Mouse (Mus musculus) kidney, embryonic 14.5 days (tissue): ENCODE results near the gene Pctp. TPM values are rescaled to one million over a fixed set of nuclear protein-coding genes. Genes with fewer than 3 reads are reported as not detected.

Source experiments
- ATAC-seq: fragments of 200-750 bp; cut with Nextera tagmentation; 2 replicates; pipeline ENCODE4 v1.8.0; 2017; ENCODE audit warnings: moderate number of reproducible peaks, mild to moderate bottlenecking, moderate TSS enrichment, moderate library complexity; ENCODE audit not compliant: low FRiP score, low TSS enrichment
- H3K27ac ChIP-seq: fragments of 300-500 bp; sonication (generic); 2 replicates; pipeline ENCODE4 v1.5.1; 2014; ENCODE audit warnings: low read depth, mild to moderate bottlenecking, low read length, moderate library complexity, mixed read lengths
- H3K27me3 ChIP-seq: fragments of 300-500 bp; sonication (generic); 2 replicates; pipeline ENCODE4 v1.6.1; 2014; ENCODE audit warnings: mild to moderate bottlenecking, low read length; ENCODE audit not compliant: control insufficient read depth, insufficient read depth
- H3K36me3 ChIP-seq: fragments of 300-500 bp; sonication (generic); 2 replicates; pipeline ENCODE4 v1.6.1; 2014; ENCODE audit warnings: low read length, mixed read lengths; ENCODE audit not compliant: control insufficient read depth, insufficient read depth
- H3K4me1 ChIP-seq: fragments of 300-500 bp; sonication (generic); 2 replicates; pipeline ENCODE4 v1.6.1; 2014; ENCODE audit warnings: low read length, mixed read lengths; ENCODE audit not compliant: control insufficient read depth, insufficient read depth
- H3K4me2 ChIP-seq: fragments of 300-500 bp; sonication (generic); replicated peaks from 2 replicates; pipeline ENCODE4 v1.6.1; 2014; ENCODE audit warnings: low read depth, mild to moderate bottlenecking, low read length
- H3K4me3 ChIP-seq: fragments of 300-500 bp; sonication (generic); 2 replicates; pipeline ENCODE4 v1.5.1; 2014; ENCODE audit warnings: mild to moderate bottlenecking, low read length
- H3K9ac ChIP-seq: fragments of 300-500 bp; sonication (generic); 2 replicates; pipeline ENCODE4 v1.6.1; 2014; ENCODE audit warnings: low read depth, mild to moderate bottlenecking, low read length, moderate library complexity
- H3K9me3 ChIP-seq: fragments of 300-500 bp; sonication (generic); 2 replicates; pipeline ENCODE4 v1.6.1; 2016; ENCODE audit warnings: low read length; ENCODE audit not compliant: control insufficient read depth
- WGBS: fragments of 180-500 bp; shearing (Covaris S2); extraction: QIAGEN DNeasy Blood & Tissue Kit; methylation state at CpG from one replicate; pipeline ENCODE4 v1.1.7; 2014; 5-methylcytosine and 5-hydroxymethylcytosine counted together
- polyA plus RNA-seq: library from polyadenylated mRNA; unstranded; fragments of >200 nt; fragmentation: Nextera tagmentation; extraction: Ambion mirVana; gene quantifications from 2 replicates; pipeline ENCODE4 v1.2.1, GENCODE M21; 2014

Gene Pctp
- polyA plus RNA-seq, 1 experiment from 2014 or later: 9.8 TPM

GRCm38 (mm10) chr11:90001396-90002230, 1.1 kb downstream of the Pctp start:
- no peak for ATAC-seq
- Histone ChIP-seq H3K4me3 (peak overlapping the region; percentile 54; the same call in 1 of the 2 replicates), H3K27me3 (no peaks in the 10 kb centered on the region), H3K4me1 (0 out of 2 replicates have a peak, but pooled peaks cover 6% of the 10 kb centered on the region), H3K9ac (no peak overlapping the region; the same call in 1 of the 2 replicates), H3K4me2 (peak overlapping the region; percentile 86; the same call in 1 of the 2 replicates), H3K36me3 (no peaks in the 10 kb centered on the region), H3K9me3 (no peaks in the 10 kb centered on the region), H3K27ac (no peak overlapping the region)
- WGBS: 82% methylated on average over 10 of the region's 10 CpGs

DNA sequence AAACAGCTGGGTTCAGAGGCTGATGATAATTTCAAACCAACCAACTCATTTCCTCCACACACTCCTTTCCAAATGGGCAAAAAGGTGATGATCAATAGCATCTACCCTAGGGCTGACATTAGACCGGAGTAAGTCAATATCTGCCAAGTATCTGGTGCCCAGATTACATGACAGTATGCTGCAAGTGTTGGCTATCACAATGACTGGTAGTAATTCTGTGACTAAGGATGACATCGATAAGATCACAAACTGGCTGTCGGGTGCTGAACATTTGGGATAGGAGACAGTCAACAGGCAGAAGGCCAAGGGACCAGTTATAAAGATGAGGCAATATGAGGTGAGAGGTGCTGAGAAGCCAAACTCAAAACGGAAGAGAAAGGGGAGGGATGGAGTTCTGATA, 2.0 kb downstream of the Pctp start:
- H3K36me3 ChIP-seq: no peaks in the 10 kb centered on the region
- ATAC-seq: no peak
- H3K4me3 ChIP-seq: no peak overlapping the region
- no peak overlapping the region for H3K9ac ChIP-seq
- no peak overlapping the region for H3K27ac ChIP-seq
- 89% methylated on average over 4 of the region's 4 CpGs for WGBS
- H3K4me1 ChIP-seq: 0 out of 2 replicates have a peak, but pooled peaks cover 6% of the 10 kb centered on the region
- no peaks in the 10 kb centered on the region for H3K9me3 ChIP-seq
- H3K4me2 ChIP-seq: no peak overlapping the region
- no peaks in the 10 kb centered on the region for H3K27me3 ChIP-seq

GRCm38 (mm10) chr11:89998996-89999770, 3.5 kb downstream of the Pctp start:
- Histone ChIP-seq H3K36me3 (no peaks in the 10 kb centered on the region), H3K27me3 (no peaks in the 10 kb centered on the region), H3K4me1 (0 out of 2 replicates have a peak, but pooled peaks cover 6% of the 10 kb centered on the region), H3K4me3 (no peak overlapping the region), H3K27ac (no peak overlapping the region), H3K9ac (no peak overlapping the region), H3K9me3 (no peaks in the 10 kb centered on the region), H3K4me2 (no peak overlapping the region)
- ATAC-seq: no peak
- 93% methylated on average over 18 of the region's 18 CpGs for WGBS

DNA sequence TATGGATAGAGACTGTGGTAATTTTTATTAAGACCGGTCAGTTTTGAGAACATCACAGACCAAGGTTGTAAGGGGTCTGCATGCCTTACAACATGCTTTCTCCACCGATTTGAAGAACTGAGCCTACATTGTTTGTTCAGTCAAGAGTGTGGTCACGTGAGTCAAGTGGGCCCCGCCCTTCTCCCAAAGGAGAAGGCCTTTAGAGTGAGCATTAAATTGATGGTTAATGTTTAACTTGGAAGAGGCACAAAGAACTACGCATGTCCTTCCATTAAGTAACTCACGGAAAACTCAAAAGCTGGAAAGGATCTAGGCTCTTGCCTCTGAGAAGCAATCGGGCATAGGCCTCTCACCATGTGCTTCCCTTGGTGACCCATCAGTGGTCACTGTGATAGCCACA, 5.8 kb downstream of the Pctp start:
- no peak overlapping the region for H3K4me2 ChIP-seq
- no peak overlapping the region for H3K9ac ChIP-seq
- WGBS: 76% methylated on average over 7 of the region's 7 CpGs
- H3K36me3 ChIP-seq: no peaks in the 10 kb centered on the region
- H3K27ac ChIP-seq: no peak overlapping the region
- H3K4me3 ChIP-seq: no peak overlapping the region
- no peaks in the 10 kb centered on the region for H3K27me3 ChIP-seq
- no peak for ATAC-seq
- H3K4me1 ChIP-seq: no peaks in the 10 kb centered on the region
- no peaks in the 10 kb centered on the region for H3K9me3 ChIP-seq

GRCm38 (mm10) chr11:89996406-89996805, 6.3 kb downstream of the Pctp start:
- H3K4me3 ChIP-seq: no peak overlapping the region

GRCm38 (mm10) chr11:89995596-89995995, 7.1 kb downstream of the Pctp start:
- no peak for ATAC-seq
- Histone ChIP-seq H3K9me3 (no peaks in the 10 kb centered on the region), H3K9ac (no peak overlapping the region), H3K4me3 (no peak overlapping the region), H3K27me3 (no peaks in the 10 kb centered on the region), H3K4me2 (no peak overlapping the region), H3K36me3 (no peaks in the 10 kb centered on the region), H3K27ac (no peak overlapping the region), H3K4me1 (no peaks in the 10 kb centered on the region)
- WGBS: 90% methylated on average over 5 of the region's 5 CpGs

More at GRCm38 (mm10) chr11:89996406-89996805, 6.3 kb downstream of the Pctp start:
- no peak overlapping the region for H3K9ac ChIP-seq
- WGBS: 93% methylated on average over 4 of the region's 4 CpGs
- H3K4me2 ChIP-seq: no peak overlapping the region
- H3K36me3 ChIP-seq: no peaks in the 10 kb centered on the region
- H3K27ac ChIP-seq: no peak overlapping the region
- H3K27me3 ChIP-seq: no peaks in the 10 kb centered on the region
- no peaks in the 10 kb centered on the region for H3K4me1 ChIP-seq
- no peak for ATAC-seq
- H3K9me3 ChIP-seq: no peaks in the 10 kb centered on the region

GRCm38 (mm10) chr11:89994706-89995105, 8.0 kb downstream of the Pctp start:
- Histone ChIP-seq H3K27me3 (no peaks in the 10 kb centered on the region), H3K4me1 (no peaks in the 10 kb centered on the region), H3K9me3 (no peaks in the 10 kb centered on the region), H3K36me3 (no peaks in the 10 kb centered on the region), H3K4me3 (no peak overlapping the region), H3K4me2 (no peak overlapping the region), H3K27ac (no peak overlapping the region), H3K9ac (no peak overlapping the region)
- no peak for ATAC-seq
- 78% methylated on average over 2 of the region's 2 CpGs for WGBS

GRCm38 (mm10) chr11:89991661-89992060, 11.0 kb downstream of the Pctp start:
- Histone ChIP-seq H3K4me3 (no peak overlapping the region), H3K27ac (no peak overlapping the region)
- no peak for ATAC-seq

More at GRCm38 (mm10) chr11:89991661-89992060, 11.0 kb downstream of the Pctp start:
- no peak overlapping the region for H3K4me2 ChIP-seq
- H3K9me3 ChIP-seq: no peaks in the 10 kb centered on the region
- H3K9ac ChIP-seq: no peak overlapping the region
- no peaks in the 10 kb centered on the region for H3K27me3 ChIP-seq
- H3K4me1 ChIP-seq: no peaks in the 10 kb centered on the region
- H3K36me3 ChIP-seq: no peaks in the 10 kb centered on the region
